Mouse (Mus musculus) cerebellum, adult 9-10 months (tissue): Measurements from ENCODE around the gene Plekho1.
"Not testable (repeated sequence)": the region's sequence is repeated elsewhere in the genome, so short reads cannot be mapped to it uniquely, and the experiment has no call there.

Experiments
- DNase-seq: peaks from one replicate; pipeline ENCODE4 v3.0.0; 2022

Gene Plekho1

DNA sequence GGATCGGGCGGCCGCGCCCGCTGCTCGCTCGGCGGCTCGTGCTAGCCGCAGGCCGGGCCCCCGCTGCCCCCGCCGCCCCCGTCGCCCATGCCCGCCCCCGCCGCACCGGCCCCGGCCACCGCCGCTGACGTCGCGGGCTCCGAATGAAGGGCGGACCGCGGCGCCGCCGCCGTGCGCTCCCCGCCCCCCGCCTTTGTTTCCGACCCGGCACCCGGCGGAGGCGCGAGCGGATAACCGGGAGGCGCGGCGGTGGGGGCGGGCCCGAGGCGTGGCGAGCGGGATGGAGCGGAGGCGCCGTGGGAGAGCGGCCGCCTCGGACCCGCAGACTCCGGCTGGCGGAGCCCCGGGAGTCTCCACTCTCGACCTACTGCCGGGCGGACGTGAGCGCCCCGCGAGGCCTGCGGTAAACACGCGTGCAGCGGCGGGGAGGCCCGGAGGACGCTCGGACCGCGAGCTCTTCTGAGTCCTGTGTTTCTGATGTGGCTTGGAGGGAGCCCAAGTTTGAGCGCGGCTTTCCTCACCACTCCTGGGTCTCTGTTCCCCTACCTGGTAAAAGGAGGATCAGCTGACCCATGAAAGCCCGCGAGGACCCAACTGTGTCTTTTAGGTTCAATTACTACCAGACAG lies at the start of gene Plekho1:
Plekho1 (minus strand) TSS at position 200 of the 627 bp plus-strand sequence.
- DNase-seq: peak; percentile 71

- DNase-seq: not testable (repeated sequence)
Observed at GRCm38 (mm10) chr3:96044559-96044958, 48.8 kb upstream of the Plekho1 start.

GRCm38 (mm10) chr3:96043104-96043503 lies 47.3 kb upstream of the Plekho1 start:
- no peak for DNase-seq

DNA sequence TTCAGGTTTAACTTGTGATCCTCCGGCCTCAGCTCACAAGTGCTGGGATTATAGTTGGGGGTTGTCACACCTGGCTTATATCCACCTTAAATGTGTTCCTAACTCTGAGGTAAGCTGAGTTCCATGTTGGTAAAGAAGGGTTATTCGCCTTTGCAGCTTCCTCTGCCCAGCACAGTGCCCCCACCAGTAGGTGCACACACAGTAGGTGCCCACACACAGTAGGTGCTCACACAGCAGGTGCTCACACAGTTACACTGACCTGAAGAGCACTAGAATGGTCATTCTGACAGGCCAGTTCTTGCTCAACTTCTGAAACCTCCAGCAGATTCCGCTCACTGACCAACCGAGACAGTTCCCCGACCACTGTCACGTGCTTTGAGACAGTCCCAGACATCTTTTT lies 45.3 kb upstream of the Plekho1 start:
- DNase-seq: no peak

- DNase-seq: no peak
Observed at GRCm38 (mm10) chr3:96040663-96041006, 44.8 kb upstream of the Plekho1 start.

- DNase-seq: no peak
Observed at GRCm38 (mm10) chr3:96039857-96040662, 44.3 kb upstream of the Plekho1 start.

DNA sequence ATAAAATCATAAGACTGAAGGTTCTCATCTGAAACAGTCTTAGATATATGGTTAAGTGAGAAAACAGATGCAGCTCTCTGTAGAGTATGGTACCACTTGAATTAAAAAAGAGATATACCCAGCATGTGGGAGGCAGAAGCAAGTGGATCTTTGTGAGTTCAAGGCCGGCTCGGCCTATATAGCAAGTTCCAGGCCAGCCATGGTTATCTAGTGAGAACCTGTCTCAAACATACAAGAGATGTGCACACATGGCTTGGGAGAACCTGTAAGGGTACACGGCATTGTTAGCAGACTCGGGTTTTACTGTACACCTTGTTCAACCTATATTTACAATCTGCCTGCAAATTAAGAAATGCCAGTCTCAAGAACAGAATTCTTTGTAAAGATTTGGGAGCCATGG lies 43.0 kb upstream of the Plekho1 start:
- no peak for DNase-seq

DNA sequence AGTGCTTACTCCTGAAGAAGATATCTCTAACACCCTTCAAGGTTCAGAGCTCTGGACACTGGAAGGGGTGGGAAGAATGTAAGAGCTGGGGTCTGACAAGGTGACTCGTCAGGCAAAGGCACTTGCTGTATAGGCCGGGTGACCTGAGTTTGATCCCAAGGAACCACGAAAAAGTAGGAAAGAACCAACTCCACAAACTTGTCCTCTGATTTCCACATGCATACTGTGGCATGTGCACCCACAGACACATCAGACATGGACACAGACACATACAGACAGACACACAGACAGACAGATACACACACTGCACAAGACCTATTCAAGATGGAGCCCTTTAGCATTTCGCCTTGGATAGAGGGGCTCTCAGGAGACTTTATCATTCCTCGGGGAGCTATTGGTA lies 42.4 kb upstream of the Plekho1 start:
- no peak for DNase-seq

DNA sequence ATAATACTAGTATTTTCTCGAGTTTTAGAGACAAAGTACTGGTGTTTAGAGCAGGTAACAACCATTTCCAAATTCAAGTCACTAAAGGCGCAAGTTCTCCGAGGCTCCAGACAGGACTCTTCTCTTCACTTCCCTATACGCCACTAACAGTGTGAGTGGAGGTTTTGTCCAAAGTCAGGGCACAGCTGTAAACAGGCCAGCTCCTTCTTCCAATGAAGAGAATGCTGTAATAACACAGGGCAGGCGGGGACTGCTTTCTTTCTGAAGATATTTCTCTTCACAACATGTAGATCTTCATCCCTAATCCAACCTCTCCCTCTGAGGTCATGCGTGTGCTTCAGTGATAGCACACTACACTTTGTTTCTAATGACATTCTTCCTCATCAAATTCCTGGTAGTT lies 41.0 kb upstream of the Plekho1 start:
- no peak for DNase-seq

DNA sequence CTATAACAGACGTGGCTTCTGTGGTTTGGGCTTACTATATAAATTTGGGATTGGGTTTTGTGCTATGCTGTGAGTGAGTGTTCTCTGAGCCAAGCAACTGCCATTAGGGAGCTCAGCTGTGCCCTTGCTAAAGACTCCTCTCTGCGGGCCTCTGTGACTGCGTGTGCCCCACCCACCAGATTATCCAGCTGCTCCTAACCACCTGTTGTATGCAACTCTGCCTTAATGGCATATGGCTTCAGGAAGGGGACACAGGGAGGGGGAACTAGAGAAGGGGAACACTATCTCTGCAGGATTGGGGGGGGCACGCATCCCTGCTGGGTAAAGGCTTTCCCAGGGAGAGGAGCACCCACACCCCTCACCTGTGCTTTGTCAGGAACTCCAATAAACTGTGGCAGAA lies 37.2 kb upstream of the Plekho1 start:
- no peak for DNase-seq

- DNase-seq: no peak
Observed at GRCm38 (mm10) chr3:96032652-96033017, 36.8 kb upstream of the Plekho1 start.

- DNase-seq: no peak
Observed at GRCm38 (mm10) chr3:96031991-96032651, 36.3 kb upstream of the Plekho1 start.

DNA sequence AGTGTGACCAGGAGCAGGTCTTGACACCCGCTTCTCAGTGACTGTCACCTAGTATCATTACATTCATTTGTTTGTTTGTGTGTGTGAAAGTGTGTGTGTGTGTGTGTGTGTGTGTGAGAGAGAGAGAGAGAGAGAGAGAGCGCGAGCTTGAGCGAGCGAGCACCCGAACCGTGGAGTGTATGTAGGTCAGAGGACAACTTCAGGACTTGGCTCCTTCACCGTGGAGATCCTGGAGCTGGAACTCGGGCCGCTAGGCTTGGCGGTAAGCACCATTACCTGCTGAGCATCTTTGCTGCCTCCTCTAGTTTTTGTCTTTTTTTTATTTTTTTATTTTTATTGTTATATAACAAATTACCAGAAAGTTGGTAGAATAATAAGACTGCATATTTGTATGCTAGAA lies 34.0 kb upstream of the Plekho1 start:
- DNase-seq: peak; percentile 89

DNA sequence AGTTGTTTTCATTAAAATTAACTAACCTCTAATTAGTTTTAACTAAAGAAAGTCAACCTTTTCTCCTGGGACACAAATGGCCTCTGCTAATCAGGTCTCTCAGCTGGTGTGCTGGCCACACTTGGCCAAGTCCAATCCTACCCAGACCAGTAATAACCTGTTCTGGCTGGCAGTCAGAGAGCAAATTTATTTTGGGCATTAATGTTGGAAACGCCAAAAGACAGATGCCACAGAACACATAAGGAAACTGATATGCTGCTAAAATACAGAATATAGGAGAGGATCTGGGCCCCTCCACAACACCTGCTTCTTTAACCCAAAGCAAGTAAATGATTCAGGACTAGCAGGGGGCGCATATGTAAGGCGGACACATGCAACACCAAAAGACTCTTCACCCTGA lies 33.5 kb upstream of the Plekho1 start:
- DNase-seq: peak; percentile 92

DNA sequence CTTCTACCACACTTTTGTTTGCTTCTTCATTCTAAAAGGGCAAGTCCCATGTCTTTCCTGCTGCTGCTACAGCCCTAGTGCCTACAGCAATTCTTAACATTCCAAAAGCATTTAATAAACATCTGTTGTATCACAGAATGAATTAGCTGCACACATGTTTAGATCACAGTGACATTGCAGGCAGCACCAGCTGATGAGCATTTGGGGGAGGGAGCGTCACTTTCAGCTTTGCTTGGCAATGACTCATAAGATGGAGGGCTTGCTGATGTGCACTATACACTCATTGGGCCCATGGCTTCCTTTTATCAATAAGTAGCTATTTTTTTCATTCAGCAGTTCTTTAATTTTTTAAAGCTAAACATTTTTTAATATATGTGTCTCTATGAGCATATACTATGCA lies 32.1 kb upstream of the Plekho1 start:
- DNase-seq: no peak

DNA sequence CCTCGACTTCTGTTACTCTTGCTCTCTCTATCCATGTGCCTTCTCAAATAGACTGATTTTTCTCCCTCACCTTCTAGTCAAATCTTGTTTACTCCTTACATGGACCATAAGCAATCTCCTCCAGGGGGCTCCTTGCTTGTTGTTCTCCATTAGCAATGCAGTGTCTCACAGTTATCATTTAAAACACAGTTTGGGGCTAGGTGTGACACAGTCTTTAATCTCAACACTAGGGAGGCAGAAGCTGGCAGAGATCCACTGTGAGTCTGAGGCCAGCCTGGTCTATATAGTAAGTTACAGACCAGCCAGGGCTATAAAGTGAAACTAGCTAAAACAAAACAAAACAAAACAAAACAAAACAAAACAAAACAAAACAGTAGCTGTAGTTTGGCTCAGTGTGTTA lies 31.3 kb upstream of the Plekho1 start:
- DNase-seq: peak; percentile 45

DNA sequence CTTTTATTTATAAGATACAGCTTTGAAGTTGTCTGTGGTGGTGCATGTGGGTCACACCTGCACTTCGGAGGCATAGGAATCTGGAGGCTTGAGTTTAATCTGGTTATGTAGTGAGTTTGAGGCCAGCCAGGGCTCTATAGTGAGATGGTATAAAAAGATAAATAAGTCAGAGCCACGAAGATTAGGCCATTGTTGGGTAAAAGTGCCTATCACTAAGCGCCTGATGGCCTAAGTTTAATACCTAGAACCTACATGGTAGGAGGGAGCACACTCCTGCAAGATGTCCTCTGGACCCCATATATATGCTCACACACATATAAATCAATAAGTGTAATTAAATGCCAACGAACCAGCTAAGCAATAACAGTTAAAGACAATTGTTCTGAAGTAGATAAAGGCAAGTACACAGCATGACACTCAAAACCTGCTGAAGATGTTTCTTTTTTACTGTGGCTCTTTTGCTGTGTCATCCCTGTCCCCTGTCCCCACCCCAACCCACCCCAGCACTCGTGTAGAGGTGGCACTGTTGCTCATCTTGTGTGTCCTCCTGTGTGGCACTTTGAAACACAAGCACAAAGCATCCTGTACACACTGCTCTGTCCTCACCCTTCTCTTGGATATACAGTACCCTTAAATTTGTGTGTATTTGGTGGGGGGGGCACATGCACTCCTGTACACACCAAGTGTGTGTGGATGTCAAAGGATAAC lies 25.8 kb upstream of the Plekho1 start:
- no peak for DNase-seq

- no peak for DNase-seq
Observed at GRCm38 (mm10) chr3:96020735-96021134, 24.9 kb upstream of the Plekho1 start.

DNA sequence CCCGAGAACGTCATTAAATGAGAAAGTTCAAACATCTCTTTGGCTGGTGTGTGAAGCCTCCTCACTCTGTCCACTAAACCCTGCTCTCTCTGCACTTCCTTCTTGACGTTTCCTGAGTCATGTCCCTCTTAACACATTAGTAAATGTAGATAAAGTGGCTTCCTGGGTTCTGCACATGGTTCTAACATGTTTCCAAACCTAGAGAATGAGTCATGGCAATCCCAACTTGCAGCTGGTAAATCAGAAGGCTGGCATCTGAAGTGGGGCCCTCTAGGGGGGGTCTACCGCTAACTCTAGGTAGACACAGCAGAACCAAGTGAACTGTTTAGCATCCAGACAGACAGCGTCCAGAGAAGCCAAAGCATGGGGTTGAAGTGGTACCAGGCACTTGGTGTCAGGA lies 21.7 kb upstream of the Plekho1 start:
- no peak for DNase-seq

GRCm38 (mm10) chr3:96016257-96016889 lies 20.6 kb upstream of the Plekho1 start:
- no peak for DNase-seq

GRCm38 (mm10) chr3:96015681-96016080 lies 19.9 kb upstream of the Plekho1 start:
- no peak for DNase-seq

- DNase-seq: no peak
Observed at GRCm38 (mm10) chr3:96012805-96013204, 17.0 kb upstream of the Plekho1 start.

DNA sequence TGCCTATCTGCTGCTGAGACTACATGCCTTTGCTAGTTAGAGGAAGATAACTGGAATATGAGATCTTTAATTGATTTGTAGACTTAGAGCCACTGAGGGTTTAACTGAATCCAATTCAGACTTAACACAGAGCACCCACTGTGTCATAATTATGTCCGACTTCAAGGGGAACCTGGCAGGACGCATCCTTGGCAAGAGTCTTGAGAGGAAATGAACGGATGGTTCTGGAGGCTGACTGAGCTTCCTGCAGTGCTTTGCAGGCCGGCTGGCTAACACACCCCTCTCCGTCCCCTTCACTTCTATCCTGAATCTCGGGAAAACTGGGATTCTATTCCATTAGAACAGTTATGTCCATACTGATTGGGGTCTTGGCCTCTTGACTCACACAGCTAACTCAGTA lies 12.7 kb upstream of the Plekho1 start:
- DNase-seq: peak; percentile 70
